Mouse (Mus musculus) gastrocnemius, postnatal 14 days (tissue): Measurements from ENCODE around the gene Gm17455. TPM values are rescaled to one million over a fixed set of nuclear protein-coding genes. Genes with fewer than 3 reads are reported as not detected.
A peak's percentile ranks its signal among the peaks of the same experiment; 100 is the strongest.

Source experiments
- DNase-seq: peaks from one replicate; pipeline ENCODE4 v3.0.0; 2021; ENCODE audit warnings: mixed read lengths
- intact Hi-C: fragments of 180-260 bp; cut with DNase I; formaldehyde crosslinking; loops from one replicate; pipeline ENCODE4 v1.15.1; 2025; ENCODE audit warnings: low total_unique reads
- total RNA-seq, 2 experiments: library from RNA; stranded (reverse); gene quantifications; 2 replicates each; pipeline ENCODE4 v1.2.3; 2021

Gm17455 gene
- total RNA-seq, 2 experiments from 2014 or later = 0.27 TPM; not detected in 1

- no peak for DNase-seq
Observed at GRCm38 (mm10) chr10:60371596-60372386, 27.7 kb upstream of the Gm17455 start.

GRCm38 (mm10) chr10:60373543-60373936, 26.0 kb upstream of the Gm17455 start:
- DNase-seq = no peak
- intact Hi-C loops = no loop called here

More at GRCm38 (mm10) chr10:60371596-60372386, 27.7 kb upstream of the Gm17455 start:
- intact Hi-C loops = no loop called here

- intact Hi-C loops = no loop called here
Observed at GRCm38 (mm10) chr10:60373937-60374578, 25.5 kb upstream of the Gm17455 start.

GRCm38 (mm10) chr10:60376704-60377103, 22.8 kb upstream of the Gm17455 start:
- intact Hi-C loops = no loop called here
- no peak for DNase-seq

More at GRCm38 (mm10) chr10:60373937-60374578, 25.5 kb upstream of the Gm17455 start:
- DNase-seq = peak; percentile 44

- intact Hi-C loops = no loop called here
- no peak for DNase-seq
Observed at GRCm38 (mm10) chr10:60379419-60379957, 20.0 kb upstream of the Gm17455 start.

- intact Hi-C loops = no loop called here
Observed at GRCm38 (mm10) chr10:60380229-60380628, 19.3 kb upstream of the Gm17455 start.

GRCm38 (mm10) chr10:60381142-60381925, 18.2 kb upstream of the Gm17455 start:
- intact Hi-C loops = no loop called here

More at GRCm38 (mm10) chr10:60380229-60380628, 19.3 kb upstream of the Gm17455 start:
- no peak for DNase-seq

GRCm38 (mm10) chr10:60388332-60388731, 11.2 kb upstream of the Gm17455 start:
- intact Hi-C loops = no loop called here
- no peak for DNase-seq

More at GRCm38 (mm10) chr10:60381142-60381925, 18.2 kb upstream of the Gm17455 start:
- no peak for DNase-seq

GRCm38 (mm10) chr10:60389447-60389865, 10.1 kb upstream of the Gm17455 start:
- intact Hi-C loops = no loop called here
- no peak for DNase-seq

GRCm38 (mm10) chr10:60390177-60390903, 9.2 kb upstream of the Gm17455 start:
- DNase-seq = no peak
- intact Hi-C loops = no loop called here

- DNase-seq = no peak
- intact Hi-C loops = no loop called here
Observed at GRCm38 (mm10) chr10:60390904-60391420, 8.6 kb upstream of the Gm17455 start.

- intact Hi-C loops = no loop called here
- DNase-seq = no peak
Observed at GRCm38 (mm10) chr10:60391661-60392060, 7.9 kb upstream of the Gm17455 start.

- intact Hi-C loops = no loop called here
Observed at GRCm38 (mm10) chr10:60394936-60395335, 4.6 kb upstream of the Gm17455 start.

GRCm38 (mm10) chr10:60395605-60396004, 3.9 kb upstream of the Gm17455 start:
- intact Hi-C loops = no loop called here
- DNase-seq = no peak

More at GRCm38 (mm10) chr10:60394936-60395335, 4.6 kb upstream of the Gm17455 start:
- DNase-seq = no peak

GRCm38 (mm10) chr10:60398051-60398814, 1.3 kb upstream of the Gm17455 start:
- no peak for DNase-seq
- intact Hi-C loops = no loop called here

GRCm38 (mm10) chr10:60400507-60401295, 1.2 kb downstream of the Gm17455 start:
- intact Hi-C loops = no loop called here
- no peak for DNase-seq

GRCm38 (mm10) chr10:60405460-60406177, 6.1 kb downstream of the Gm17455 start:
- intact Hi-C loops = loop anchor here (5.0 kb wide), 2 partner anchors 58 to 352 kb away; partner anchors contain the start of gene Vsir
- peak; percentile 77 for DNase-seq
